Mouse (Mus musculus): ENCODE results near the gene Gm8439.
"Not testable (repeated sequence)": the region's sequence is repeated elsewhere in the genome, so short reads cannot be mapped to it uniquely, and the experiment has no call there.

Gene Gm8439

GRCm38 (mm10) chr4:120588445-120588844 is at the start of gene Gm8439:
TSS of gene Gm8439 (plus strand) at chr4:120588745.
- no peak for DNase-seq (ENCODE audit: low read depth, low spot score)

- DNase-seq (ENCODE audit: low read depth, low spot score) = no peak
Measured at GRCm38 (mm10) chr4:120544896-120545295, 43.6 kb upstream of the Gm8439 start.

- no peak for DNase-seq (ENCODE audit: low read depth, low spot score)
Measured at GRCm38 (mm10) chr4:120556592-120556991, 32.0 kb upstream of the Gm8439 start.

- DNase-seq (ENCODE audit: low read depth, low spot score) = no peak
Measured at GRCm38 (mm10) chr4:120565726-120566125, 22.8 kb upstream of the Gm8439 start.

GRCm38 (mm10) chr4:120568005-120568404 is 20.5 kb upstream of the Gm8439 start:
- DNase-seq (ENCODE audit: low read depth, low spot score) = no peak

GRCm38 (mm10) chr4:120569025-120569424 is 19.5 kb upstream of the Gm8439 start:
- DNase-seq (ENCODE audit: low read depth, low spot score) = no peak

GRCm38 (mm10) chr4:120569486-120570437 is 18.8 kb upstream of the Gm8439 start, which contains the start of gene Ctps:
TSS of gene Ctps (minus strand) at chr4:120570276.
- DNase-seq (ENCODE audit: low read depth, low spot score) = peak; percentile 92

GRCm38 (mm10) chr4:120570438-120571069 is 18.0 kb upstream of the Gm8439 start:
- no peak for DNase-seq (ENCODE audit: low read depth, low spot score)

GRCm38 (mm10) chr4:120571070-120571464 is 17.5 kb upstream of the Gm8439 start:
- no peak for DNase-seq (ENCODE audit: low read depth, low spot score)

GRCm38 (mm10) chr4:120571691-120572090 is 16.9 kb upstream of the Gm8439 start:
- DNase-seq (ENCODE audit: low read depth, low spot score) = no peak

GRCm38 (mm10) chr4:120580894-120581293 is 7.7 kb upstream of the Gm8439 start:
- no peak for DNase-seq (ENCODE audit: low read depth, low spot score)

GRCm38 (mm10) chr4:120581711-120582110 is 6.8 kb upstream of the Gm8439 start:
- DNase-seq (ENCODE audit: low read depth, low spot score) = no peak

- no peak for DNase-seq (ENCODE audit: low read depth, low spot score)
Measured at GRCm38 (mm10) chr4:120586986-120587385, 1.6 kb upstream of the Gm8439 start.

- DNase-seq (ENCODE audit: low read depth, low spot score) = no peak
Measured at GRCm38 (mm10) chr4:120589070-120589469, 525 bp downstream of the Gm8439 start.

- DNase-seq (ENCODE audit: low read depth, low spot score) = peak; percentile 65
Measured at GRCm38 (mm10) chr4:120589815-120590422, 1.4 kb downstream of the Gm8439 start.

GRCm38 (mm10) chr4:120590973-120591372 is 2.4 kb downstream of the Gm8439 start:
- no peak for DNase-seq (ENCODE audit: low read depth, low spot score)

- not testable (repeated sequence) for DNase-seq (ENCODE audit: low read depth, low spot score)
Measured at GRCm38 (mm10) chr4:120596210-120596609, 7.7 kb downstream of the Gm8439 start.

- no peak for DNase-seq (ENCODE audit: low read depth, low spot score)
Measured at GRCm38 (mm10) chr4:120598922-120599321, 10.4 kb downstream of the Gm8439 start.

GRCm38 (mm10) chr4:120601774-120602173 is 13.2 kb downstream of the Gm8439 start:
- no peak for DNase-seq (ENCODE audit: low read depth, low spot score)

GRCm38 (mm10) chr4:120602669-120603068 is 14.1 kb downstream of the Gm8439 start:
- no peak for DNase-seq (ENCODE audit: low read depth, low spot score)

GRCm38 (mm10) chr4:120606941-120607340 is 18.4 kb downstream of the Gm8439 start:
- DNase-seq (ENCODE audit: low read depth, low spot score) = no peak

GRCm38 (mm10) chr4:120611005-120611404 is 22.5 kb downstream of the Gm8439 start:
- no peak for DNase-seq (ENCODE audit: low read depth, low spot score)

Measured in embryo, embryonic 11.5 days (tissue).